Mouse (Mus musculus): Measurements from ENCODE around the gene Trpd52l3.
"Not testable (repeated sequence)": the region's sequence is repeated elsewhere in the genome, so short reads cannot be mapped to it uniquely, and the experiment has no call there.

Gene Trpd52l3

DNA sequence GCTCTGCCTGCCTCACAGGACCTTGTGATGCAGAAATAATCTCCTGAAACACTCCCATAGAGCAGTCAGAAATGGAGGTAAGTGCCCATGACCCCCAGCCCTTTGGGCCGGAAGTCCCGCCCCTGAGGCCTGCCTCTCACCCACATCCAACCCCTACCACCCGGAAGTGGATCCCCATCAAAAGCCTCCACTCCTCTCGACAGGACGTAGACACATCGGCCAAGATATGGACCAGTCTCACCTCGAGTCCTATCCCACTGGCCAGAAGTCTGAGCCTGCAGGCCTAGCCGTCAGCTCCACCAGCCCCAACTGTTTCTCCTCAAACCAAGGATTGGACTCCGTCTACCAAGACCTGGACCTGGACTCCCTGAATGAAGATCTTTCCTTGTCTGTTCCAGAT, at the start of gene Trpd52l3:
TSS of gene Trpd52l3 (plus strand) at position 170 of the 400 bp plus-strand sequence.
- DNase-seq (ENCODE audit: low read depth), result no peak

DNA sequence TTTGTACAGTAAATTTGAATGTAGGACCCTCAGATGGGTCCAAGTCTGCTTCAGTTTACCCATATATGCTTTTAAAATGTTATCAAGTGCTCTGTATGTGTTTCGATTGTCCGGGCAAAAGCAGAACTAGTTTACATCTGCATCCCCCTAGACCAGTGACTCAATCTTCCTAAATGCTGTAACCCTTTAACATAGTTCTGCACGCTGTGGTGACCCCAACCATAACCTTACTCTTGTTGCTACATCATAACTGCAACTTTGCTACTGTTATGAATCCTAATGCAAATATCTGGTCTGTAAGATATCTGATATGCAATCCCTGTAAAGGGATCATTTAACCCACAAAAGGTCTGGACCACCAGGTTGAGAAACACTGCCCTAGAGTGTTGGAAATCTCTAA, 49.8 kb upstream of the Trpd52l3 start:
- DNase-seq (ENCODE audit: low read depth), result no peak

DNA sequence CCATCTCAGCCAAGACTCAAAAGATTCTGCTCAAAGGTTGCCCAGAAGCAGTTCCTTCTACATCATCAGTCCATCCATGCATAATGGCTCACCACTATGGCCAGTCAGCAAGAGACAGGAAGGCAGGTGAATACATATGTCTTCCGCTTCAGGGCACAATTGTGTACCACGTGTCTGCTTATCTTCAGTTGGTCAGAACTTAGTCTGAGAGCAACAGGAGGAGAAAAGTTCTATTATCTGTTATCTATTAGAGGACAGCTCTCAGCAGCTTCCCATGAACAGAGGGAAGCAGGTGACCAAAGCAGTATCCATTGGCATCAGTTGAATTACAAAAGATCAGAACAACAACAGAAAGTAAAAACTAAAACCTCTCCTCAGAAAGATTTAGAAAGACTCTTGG, 48.1 kb upstream of the Trpd52l3 start:
- DNase-seq (ENCODE audit: low read depth), result no peak

DNA sequence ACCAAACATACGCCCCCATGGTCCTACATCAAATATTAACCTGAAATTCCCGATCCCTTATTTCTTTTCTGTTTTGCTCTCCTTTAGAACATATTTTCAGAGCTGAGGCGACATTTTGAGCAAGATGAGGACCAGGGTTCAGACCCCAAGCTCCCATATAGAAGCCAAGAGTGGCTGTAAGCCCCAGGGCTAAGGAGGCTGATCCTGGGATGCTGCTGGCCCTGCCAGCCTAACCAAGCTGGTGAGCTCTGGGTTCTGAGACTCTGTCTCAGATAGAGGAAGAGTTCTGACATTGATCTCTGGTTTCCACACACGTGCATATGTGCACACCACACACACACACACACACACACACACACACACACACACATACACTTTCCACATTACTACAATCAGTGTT, 42.7 kb upstream of the Trpd52l3 start:
- no peak for DNase-seq (ENCODE audit: low read depth)

DNA sequence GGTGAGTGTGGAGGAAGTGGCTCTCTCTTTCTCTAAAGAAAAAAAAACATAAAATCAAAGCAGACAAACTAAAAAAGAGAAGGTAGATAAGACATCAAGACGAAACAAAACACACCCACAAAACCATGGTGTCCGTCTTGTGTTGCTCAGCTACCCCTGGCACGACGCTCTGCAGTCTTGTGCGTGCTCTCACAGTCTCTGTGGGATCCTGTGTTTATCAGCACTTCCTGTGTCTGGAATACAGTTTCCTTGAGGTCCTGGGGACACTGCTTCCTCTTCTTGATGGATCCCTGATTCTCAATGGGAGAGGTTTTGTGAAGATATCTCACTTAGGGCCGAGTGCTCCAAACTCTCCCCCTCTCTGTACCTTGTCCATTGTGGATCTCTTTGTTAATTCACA, 41.7 kb upstream of the Trpd52l3 start:
- no peak for DNase-seq (ENCODE audit: low read depth)

DNA sequence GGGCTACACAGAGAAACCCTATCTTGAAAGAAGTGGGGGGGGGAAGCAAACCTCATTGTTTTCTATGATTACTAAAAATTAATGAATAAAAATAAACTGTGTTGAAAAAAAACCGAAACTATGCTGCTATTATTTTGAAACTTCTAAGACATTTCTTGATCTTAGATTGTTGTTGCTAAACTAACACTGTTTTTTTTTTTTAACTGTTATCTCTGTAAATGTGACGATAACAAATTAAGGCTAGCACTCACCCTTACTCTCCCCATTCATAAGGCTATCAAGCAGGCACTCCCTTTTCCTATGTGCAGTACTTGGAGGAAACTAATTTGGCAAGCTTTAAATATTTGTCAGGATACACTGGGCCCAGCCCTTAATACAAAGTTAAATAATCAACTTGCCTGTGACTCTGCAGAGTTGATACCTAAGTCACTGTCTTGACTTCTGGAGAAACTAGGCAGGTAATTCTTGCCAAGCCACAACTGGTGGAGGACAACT, 39.9 kb upstream of the Trpd52l3 start:
- no peak for DNase-seq (ENCODE audit: low read depth)

DNA sequence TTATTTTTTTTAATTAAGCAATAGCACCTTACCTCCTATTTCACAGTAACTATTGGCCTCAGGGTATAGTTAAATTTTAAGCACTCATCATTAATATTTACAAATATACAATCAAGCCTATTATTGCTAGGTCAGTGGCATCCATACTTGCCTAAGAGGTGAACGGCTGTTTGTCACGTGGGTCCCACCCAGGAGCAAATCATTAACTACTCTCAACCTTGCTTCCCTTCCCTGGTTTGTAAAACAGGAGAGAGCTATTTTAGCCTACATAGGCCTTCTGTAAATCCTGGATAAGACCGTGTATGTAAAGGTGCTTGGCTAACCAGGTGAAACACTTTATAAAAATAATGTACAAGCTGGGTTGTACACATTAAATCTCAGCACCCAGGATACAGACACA, 35.6 kb upstream of the Trpd52l3 start:
- DNase-seq (ENCODE audit: low read depth), result no peak

DNA sequence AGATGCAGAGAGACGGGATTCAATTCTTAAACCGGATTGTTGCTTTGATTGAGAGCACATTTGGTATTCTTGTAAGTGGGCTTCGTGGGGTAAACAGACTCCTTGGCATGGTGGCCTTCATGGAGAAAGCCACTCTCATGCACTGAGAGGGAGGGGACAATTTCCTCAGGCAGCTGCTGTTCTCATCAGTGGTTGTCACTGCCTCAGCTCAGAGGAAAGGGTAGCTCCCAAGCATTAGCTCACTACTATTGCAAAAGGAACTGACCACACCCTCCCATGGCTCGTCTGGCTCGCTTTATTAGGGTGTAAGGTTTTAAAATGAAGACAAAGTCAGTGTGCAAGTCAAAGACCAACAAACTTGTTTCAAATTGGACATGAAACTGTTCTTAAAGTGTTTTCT, 30.2 kb upstream of the Trpd52l3 start:
- DNase-seq (ENCODE audit: low read depth), result no peak

DNA sequence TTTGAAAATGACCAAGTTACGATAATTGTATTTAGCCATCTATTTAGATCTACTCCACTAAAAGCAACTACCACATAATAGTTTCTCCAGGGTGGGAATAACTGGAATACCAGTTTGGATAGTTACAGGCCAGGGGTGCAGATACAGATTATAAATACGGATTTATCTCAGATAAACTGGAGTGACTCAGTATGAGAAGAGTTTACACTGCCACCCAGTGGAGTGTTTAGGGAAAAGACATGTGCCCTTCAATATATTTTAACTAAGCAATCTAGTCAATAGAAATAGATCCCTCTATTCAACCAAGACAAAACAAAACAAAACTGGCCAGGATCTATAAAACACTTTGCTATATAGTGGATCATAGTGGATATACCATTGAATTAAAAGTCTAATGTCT, 24.7 kb upstream of the Trpd52l3 start:
- DNase-seq (ENCODE audit: low read depth), result peak; percentile 6

DNA sequence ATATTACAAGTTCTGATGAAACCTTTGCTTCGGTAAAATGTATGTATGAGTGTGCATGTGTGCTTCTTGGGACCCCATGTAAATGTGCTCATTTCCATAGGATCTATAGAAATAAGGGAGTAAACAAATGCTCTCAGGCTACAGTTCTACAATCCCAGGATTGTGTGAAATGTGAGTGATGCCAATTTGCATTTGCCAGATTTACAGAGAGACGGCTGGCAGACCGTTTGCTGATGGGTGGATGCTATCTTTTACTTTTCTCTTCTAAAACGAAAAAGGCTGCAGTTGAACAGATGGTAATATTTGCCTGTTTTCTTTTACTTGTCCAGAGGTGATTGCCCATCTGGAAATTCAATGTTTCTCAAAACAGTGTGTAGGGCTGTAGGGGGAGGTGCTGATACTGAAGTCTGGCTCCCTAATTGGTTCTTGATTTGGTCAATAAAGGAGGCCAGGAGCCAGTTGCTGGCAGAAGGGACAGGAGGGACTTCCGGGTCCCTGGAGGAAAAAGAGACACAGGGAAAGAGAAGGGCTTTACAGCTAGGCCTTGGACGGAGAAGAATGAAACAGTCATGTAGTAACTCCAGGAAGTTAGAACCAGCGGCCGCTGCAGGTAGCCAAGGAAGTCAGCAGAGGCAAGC, 24.0 kb upstream of the Trpd52l3 start:
- DNase-seq (ENCODE audit: low read depth), result no peak

DNA sequence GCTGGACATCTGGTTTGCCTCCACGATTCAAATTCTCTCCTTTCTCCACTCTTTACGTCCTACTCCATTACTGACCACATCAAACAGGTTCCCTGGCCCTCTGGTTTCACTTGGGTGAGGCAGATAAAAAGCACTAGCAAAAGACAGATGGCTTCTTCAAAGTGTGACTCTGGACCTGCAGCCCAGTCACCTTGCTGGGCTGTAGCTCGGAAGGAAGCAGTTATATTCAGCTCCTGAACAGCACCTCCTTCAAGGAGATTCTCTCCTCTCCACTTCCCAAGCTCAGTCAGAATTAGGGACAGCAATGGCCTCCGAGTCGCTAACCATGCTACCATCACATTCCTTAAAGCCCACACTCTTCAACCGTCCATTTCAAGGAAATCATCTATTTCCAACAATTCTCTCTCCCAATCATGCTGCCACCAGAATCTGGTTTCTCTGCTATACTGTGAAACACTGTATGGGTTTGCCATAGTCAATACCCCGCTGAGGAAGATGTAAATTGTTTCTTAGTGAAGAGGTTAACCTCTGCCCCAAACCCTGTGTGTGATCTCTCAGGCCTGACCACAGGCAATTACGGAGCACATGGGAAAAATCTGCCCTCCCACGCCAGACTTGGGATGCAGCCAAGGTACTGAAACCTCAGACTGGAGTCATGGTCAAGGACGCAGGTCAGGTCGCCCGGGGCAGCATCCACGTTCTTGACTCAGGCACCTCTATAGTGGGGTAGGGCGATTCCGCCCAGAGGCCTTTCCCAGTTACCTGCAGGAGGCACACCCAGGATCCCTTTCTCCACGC, 19.2 kb upstream of the Trpd52l3 start:
- DNase-seq (ENCODE audit: low read depth), result no peak

DNA sequence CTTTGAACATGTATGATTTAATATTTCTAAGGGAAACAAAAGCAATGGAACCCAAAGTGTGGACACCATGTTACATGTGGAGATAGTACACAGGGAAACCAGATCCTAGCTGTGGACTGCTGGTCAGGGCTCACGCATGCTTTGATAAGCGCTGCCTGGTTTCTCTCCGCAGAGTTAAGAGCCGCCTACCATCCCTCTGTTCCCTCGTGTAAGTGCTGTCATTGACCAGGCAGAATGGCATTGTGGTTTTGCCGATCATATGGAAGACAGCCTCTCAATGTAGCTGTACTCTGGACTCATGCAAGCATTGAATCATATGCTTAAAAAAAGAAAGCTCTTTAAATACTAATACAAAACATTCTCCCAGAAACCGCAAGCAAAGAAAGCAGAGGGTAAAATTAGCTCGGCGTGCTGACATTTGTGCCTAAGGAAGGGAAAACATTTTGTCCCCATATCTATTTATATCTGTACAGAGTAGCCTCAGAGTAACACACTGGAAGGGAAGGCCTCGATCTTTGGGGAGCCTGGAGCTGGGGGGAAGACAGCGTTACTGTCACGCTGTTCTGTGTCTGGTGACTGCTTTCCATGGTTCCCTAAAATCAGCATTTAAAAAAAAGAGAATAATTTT, 17.0 kb upstream of the Trpd52l3 start:
- DNase-seq (ENCODE audit: low read depth), result no peak

DNA sequence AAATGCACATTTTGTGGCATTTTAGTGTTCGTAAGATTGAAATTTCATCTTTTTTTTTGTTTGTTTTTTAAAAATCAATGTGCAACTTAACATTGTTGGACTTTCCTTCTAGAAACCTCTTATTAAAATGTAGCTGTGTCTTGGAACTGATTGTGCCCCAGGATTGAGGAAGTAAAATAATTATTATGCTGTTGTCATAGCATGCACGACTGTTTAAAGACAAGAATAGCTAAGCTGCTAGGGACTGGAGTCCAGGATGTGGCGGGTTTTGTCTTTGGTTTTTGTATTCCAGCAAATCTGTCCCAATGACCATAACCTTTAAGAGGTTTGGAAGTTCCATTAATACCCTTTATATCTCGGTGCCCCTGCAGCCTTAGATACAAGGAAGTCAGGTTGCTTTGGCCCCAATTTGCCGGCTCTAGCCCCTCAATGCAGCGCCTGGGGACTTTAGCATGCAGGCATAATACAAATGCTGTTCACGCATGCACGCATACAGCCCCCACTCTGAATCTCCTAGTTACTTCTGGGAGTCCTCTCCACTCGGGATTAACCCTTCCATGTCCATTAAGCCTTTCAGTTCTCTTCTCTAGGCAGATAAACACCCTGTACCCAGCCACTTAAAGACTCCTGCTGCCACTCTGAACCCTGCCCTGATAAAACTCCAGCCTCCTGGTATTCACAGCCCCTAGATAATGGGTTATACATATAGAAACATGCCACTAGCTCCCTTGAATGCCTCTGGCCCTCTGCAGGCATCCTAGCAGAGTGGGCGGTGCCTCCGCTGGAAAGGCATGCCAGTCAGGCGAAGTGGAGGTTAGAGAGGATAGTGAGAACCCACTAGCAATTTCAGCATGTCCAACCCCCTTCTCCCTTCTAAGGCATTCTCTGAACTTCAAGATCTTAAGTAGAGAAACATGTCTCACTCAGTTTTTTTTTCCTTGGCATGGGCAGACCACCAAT, 2.9 kb upstream of the Trpd52l3 start:
- DNase-seq (ENCODE audit: low read depth), result no peak

DNA sequence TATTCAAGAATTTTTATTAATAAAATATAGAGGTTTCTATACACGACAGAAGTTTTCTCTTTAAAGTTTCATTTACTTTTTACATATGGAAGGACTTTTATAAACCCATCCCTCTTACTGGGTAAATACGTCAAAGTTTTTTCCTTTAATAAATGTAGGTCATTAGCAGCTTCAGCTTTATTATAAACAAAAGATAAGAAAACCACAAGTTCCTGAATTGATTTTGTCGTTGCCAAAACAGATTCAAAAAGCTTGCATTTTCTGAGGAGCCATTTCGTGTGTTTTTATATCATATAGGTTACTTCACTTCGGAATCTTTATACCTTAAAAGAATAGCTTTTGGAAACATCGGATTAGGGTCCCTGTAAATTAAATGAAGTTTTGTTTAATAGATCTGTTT, 2.0 kb upstream of the Trpd52l3 start:
- no peak for DNase-seq (ENCODE audit: low read depth)

DNA sequence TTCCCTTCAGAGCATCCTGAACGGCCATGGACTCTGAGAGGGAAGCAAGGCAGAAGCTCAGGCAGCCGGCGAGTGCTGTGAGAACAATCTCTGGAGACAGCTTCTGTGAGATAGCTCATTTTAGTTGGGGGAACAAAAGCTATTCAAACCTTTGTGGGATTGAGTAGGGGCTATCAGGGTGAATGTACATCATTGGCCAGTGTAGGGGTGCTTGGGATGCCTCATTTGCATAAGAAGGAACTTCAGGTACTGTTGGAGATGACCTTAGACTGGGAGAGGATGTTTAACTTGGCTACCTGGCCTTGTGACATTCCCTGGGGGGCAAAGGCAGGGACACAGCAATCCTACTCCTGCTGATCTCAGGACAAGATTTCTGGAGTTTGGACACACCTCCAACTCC, 2.8 kb downstream of the Trpd52l3 start:
- no peak for DNase-seq (ENCODE audit: low read depth)

DNA sequence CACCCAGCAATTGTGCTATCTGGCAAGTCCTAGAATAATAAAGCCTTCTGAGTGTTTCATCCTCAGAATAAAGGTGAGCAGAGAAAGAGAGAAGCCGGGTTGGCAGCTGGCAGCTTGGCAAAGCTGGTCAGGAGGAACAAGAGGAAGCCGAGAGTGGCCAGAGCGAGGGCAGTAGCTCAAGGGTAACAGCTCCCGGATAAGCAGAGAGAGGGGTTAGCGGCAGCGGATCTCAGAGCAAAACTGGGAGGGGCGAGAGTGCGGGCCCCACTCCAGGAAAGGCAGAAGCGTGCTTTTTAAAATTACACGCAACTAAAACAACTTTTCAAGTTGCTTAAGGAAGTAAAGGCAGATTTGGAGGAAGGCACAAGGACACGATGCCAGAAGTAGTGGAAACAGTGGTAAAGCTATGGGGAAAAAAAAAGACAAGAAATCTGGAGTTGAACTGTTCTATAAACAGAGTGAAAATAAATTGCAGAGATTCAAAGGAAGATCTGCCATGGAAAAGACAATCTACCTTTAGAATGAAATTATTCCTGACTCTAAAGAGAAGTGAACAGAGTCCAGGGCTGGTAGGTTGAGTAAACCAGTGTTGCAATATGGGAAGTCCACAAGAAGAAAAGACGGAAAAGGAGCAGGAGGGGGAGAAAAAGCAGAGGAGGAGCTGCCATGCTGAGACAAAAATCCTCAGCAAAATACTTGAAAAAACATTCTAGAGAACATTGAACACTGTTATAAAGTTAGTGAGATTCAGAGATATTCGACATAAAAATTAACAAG, 7.1 kb downstream of the Trpd52l3 start:
- DNase-seq (ENCODE audit: low read depth), result no peak

DNA sequence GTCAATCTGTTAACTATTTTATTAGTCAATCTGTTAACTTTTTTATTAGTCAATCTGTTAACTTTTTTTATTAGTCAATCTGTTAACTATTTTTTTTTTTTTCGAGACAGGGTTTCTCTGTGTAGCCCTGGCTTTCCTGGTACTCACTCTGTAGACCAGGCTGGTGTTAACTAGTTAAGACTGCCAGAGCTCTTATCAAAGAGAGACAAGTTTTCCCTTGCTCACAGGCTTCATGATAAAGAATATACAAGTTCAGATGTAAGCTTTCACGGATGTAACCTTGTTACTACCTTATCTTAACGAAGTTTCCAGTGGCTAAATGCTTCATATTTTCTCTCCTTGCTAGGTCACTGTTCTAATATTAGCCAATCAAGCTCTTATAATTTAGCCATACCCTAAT, 10.7 kb downstream of the Trpd52l3 start:
- DNase-seq (ENCODE audit: low read depth), result no peak

DNA sequence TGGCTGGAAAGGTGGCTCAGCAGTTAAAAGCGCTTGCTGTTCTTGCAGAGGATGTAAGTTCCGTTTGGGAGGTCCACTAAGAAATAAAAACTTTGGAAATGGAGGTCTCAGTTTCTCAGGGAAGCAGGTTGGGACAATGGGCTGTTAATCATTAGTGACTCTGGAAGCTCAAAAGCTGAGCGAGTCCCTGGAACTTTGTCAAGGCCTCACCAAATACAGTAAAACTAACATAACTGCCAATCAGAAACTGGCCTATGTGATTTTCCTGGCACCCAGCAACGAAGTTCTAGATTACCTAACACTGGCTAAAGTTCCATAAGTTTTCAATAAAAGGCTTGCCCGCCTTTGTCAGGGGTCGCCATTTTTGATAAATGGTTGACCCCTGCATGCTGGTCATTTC, 12.6 kb downstream of the Trpd52l3 start:
- no peak for DNase-seq (ENCODE audit: low read depth)

DNA sequence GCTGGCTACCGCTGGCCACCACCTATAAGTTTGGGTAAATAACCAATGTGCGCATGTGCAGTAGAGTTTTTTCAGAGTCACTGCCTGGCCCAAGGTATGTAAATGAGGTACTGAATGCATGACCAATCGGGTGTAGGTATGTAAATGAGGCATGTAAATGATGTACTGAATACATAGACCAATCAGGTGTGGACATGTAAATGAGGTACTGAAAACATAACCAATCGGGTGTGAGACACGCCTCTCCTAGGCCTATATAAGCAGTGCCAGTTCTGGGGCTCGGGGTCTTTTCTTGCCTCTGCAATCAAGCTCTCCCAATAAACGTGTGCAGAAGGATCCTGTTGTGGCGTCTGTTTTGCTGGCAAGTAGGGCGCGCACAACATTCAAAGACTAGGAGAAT, 19.8 kb downstream of the Trpd52l3 start:
- DNase-seq (ENCODE audit: low read depth), result not testable (repeated sequence)

DNA sequence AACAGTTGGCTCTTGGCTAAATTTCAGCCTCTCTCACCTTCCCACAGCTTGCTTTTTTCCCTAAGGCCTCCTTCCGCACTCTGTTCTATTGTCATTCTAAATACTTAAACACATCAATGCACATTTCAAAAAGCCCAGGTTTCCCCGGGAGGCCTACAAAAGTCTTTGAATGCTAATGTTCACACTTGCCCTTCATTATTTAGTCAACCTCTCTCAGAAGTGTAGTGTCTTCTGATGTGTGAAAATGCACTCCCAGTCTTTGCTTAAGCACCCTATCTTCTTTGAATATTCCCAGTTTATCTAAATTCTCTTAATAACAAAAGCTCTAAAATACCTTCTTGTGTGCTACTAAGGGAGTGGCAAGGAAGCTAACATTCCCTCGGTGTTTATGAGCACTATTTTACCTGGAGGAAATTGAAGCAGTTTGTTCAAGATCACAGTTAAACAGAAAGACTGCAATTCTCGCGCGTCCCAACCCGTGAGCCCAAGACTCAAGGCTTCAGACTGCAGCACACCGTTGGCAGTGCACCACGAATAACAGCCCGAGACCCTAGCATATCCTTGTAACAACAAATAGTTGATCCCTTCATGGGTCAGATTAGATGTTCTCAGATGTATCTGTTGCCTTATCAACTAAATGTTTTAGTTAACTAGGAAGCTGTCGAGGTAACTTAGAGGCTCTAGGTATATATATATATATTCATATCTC, 25.6 kb downstream of the Trpd52l3 start:
- DNase-seq (ENCODE audit: low read depth), result peak; percentile 30
